Mouse (Mus musculus): Measurements from ENCODE around the gene Gm14214.

DNA sequence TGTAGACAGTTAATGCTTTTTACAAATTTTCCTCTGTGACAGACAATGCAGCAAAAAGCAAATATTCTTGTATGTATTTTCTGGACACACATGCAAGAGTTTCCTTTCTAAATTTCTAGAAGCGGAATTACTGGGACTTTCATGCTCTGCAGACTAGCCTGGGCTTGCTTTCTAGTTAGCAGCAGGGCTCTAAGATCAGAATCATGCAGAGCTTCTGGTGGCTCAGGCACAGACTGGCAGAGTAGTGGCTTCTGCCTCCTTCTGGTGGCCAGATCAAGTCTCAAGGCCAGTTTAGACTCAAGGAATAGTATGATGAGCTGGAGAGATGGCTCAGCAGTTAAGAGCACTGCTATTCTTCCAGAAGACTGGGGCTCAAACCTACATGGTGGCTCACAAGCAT, 11.4 kb downstream of the Gm14214 start:
- TF ChIP-seq CTCF (IDR thresholded peaks at IDR 0.05; ENCODE audit: borderline replicate concordance, control insufficient read depth, extremely low read depth, insufficient read depth, low read length, poor library complexity) (no peak), POLR2A (IDR thresholded peaks at IDR 0.05; ENCODE audit: control insufficient read depth, extremely low read depth, insufficient read depth, low read length, poor library complexity) (no peak)
